Mouse (Mus musculus) bone marrow, adult 2 months (tissue): ENCODE data around the gene Slc27a5. TPM values are rescaled to one million over a fixed set of nuclear protein-coding genes. Genes with fewer than 3 reads are reported as not detected.
A peak's percentile ranks its signal among the peaks of the same experiment; 100 is the strongest.

Experiments used
- H3K27ac ChIP-seq: fragments of 200-500 bp; 2 replicates; pipeline ENCODE4 v1.5.1; 2012; ENCODE audit warnings: low read depth, mild to moderate bottlenecking, control low read depth, inconsistent platforms, low read length; ENCODE audit not compliant: control insufficient read depth, poor library complexity, insufficient read depth
- H3K4me1 ChIP-seq: fragments of 200-500 bp; 2 replicates; pipeline ENCODE4 v1.6.1; 2011; ENCODE audit warnings: low read length; ENCODE audit not compliant: control insufficient read depth, insufficient read depth
- H3K4me3 ChIP-seq: fragments of 200-500 bp; replicated peaks from 2 replicates; pipeline ENCODE3; 2011; ENCODE audit warnings: mild to moderate bottlenecking, low read depth, low read length, control low read depth; ENCODE audit not compliant: control insufficient read depth
- CTCF ChIP-seq: fragments of 200-500 bp; IDR thresholded peaks from 2 replicates; pipeline ENCODE4 v1.5.1; 2011; ENCODE audit warnings: low read length, control low read depth; ENCODE audit not compliant: control insufficient read depth, insufficient read depth
- POLR2A ChIP-seq: fragments of 200-500 bp; IDR thresholded peaks from 2 replicates; pipeline ENCODE4 v1.6.1; 2011; ENCODE audit warnings: low read depth, mild to moderate bottlenecking, control low read depth, low read length, borderline replicate concordance; ENCODE audit not compliant: control insufficient read depth
- WGBS: fragments of 180-500 bp; shearing (Covaris S2); methylation state at CpG from one replicate; pipeline ENCODE4 v1.1.7; 2018; 5-methylcytosine and 5-hydroxymethylcytosine counted together
- polyA plus RNA-seq: library from polyadenylated mRNA; stranded (reverse); fragments of >200 nt; gene quantifications from 2 replicates; pipeline ENCODE4 v1.2.4, GENCODE M21; 2011; ENCODE audit warnings: low replicate concordance; ENCODE audit not compliant: missing spikeins, insufficient read depth, insufficient read length

Gene Slc27a5
- polyA plus RNA-seq, 1 experiment = 2.2 TPM

DNA sequence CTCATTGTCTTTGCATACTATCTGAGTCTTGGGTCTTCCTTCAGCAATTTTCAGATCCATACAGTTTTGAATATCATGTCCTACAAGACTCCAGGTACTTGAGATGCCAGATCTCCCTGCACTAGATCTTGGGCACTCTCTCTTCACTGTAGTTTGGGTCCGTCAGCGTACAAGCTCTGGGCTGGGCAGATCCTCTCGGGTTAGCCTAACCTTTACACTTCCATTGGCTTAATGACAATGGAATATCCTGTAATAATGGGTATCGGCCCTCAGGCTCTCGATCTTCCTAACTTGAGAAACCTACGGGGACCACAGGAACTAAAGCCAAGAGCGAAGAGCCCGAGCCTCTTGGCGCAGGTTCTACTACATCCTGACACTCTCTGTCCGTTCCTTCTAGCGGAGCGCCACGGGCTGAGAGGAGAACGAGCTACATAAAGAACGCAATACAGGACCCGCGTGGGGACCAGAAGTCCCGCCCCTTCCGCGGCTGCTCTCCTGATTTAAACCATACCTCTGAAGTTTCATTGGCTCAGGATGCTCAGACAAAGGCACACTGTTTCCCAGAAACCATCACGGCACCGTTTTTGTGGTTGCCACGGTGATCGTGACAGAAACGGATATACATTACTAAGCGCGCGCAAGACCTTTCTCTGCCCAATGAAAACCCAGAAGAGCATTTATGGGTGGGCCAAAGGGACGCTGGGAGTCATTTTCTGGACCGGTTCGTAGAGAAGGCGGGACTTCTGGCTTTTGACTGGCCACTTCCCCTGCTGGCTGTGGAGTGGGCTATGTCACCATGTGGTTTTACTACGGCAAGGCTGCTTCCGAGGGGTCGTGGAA is 48.7 kb downstream of the Slc27a5 start:
- H3K4me3 ChIP-seq = peak overlapping the region; percentile 88
- peak overlapping the region; percentile 43 for H3K27ac ChIP-seq
- H3K4me1 ChIP-seq = peaks cover 2% of the 10 kb centered on the region; the same call in 1 of the 2 replicates
- 8% methylated on average over 35 of the region's 35 CpGs for WGBS
- TF ChIP-seq CTCF = no peak
- peak; percentile 64; the same call in 1 of the 2 replicates for TF ChIP-seq POLR2A

DNA sequence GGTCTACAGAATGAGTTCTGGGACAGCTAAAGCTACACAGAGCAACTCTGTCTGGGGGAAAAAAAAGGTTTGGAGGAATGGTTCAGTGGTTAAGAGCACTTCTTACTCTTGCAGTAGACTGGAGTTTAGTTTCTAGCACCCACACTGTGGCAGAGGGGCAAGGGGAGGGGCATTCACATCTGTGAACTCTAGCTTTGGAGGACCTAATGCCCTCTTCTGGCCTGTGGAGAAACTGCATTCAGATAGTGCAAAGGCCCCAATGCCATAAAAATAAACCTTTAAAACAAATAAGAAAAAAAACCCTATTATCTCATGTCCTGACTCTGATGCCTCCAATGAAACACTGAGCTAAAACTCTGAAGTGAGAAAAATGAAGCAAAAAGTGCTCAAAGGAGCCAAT is 54.5 kb downstream of the Slc27a5 start:
- no peaks in the 10 kb centered on the region for H3K4me1 ChIP-seq
- no peak overlapping the region for H3K4me3 ChIP-seq
- TF ChIP-seq CTCF = peak; percentile 40; the same call in 1 of the 2 replicates
- no peak for TF ChIP-seq POLR2A
- H3K27ac ChIP-seq = no peak overlapping the region

DNA sequence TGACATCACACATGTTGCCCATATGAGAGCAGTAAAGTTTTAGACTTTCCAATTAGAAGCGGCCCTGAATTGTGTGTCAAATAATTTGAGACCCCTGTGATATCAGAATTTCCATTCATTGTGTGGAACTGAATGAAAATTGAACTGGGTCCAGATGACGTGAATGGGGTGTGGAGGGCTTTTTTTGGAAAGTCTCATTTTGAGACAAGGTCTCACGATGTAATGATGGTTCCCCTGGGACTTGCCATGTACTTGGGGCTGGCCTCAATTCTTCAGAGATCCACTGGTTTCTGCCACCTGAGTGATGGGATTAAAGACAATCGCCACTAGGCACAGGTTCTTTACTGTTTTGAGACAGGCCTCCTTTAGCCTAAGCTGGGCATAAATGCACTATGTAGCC is 57.4 kb downstream of the Slc27a5 start:
- Histone ChIP-seq H3K4me3 (no peak overlapping the region), H3K27ac (no peak overlapping the region), H3K4me1 (no peaks in the 10 kb centered on the region)
- WGBS = 83% methylated on average over 4 of the region's 4 CpGs
- TF ChIP-seq CTCF (no peak), POLR2A (no peak)

Other genes with a start within 250 kb of the Slc27a5 start
- 0.27 and 1.2 TPM in 2 replicates for gene Zscan18, start 194.6 kb downstream of the Slc27a5 start, polyA plus RNA-seq
- 3.4 and 11.5 TPM in 2 replicates for gene Zfp329, start 179.3 kb downstream of the Slc27a5 start, polyA plus RNA-seq
- gene Zfp110, start 163.4 kb downstream of the Slc27a5 start, polyA plus RNA-seq = 14.6 and 24.9 TPM in 2 replicates
- gene Zfp128, start 117.0 kb downstream of the Slc27a5 start, polyA plus RNA-seq = 0.65 TPM in 1 of 2 replicates, not detected in the other
- gene Zscan22, start 100.4 kb downstream of the Slc27a5 start, polyA plus RNA-seq = 2.3 and 2.6 TPM in 2 replicates
- gene Rps5, start 75.9 kb downstream of the Slc27a5 start, polyA plus RNA-seq = 895 and 1,171 TPM in 2 replicates
- gene Rnf225, start 70.8 kb downstream of the Slc27a5 start, polyA plus RNA-seq = 0.47 and 0.74 TPM in 2 replicates
- 0.70 and 0.80 TPM in 2 replicates for gene Zfp324, start 32.4 kb downstream of the Slc27a5 start, polyA plus RNA-seq
- 2.3 and 4.4 TPM in 2 replicates for gene Zfp446, start 20.3 kb downstream of the Slc27a5 start, polyA plus RNA-seq
- 163 and 286 TPM in 2 replicates for gene Trim28, start 922 bp upstream of the Slc27a5 start, polyA plus RNA-seq
- 9.6 and 10.0 TPM in 2 replicates for gene Zbtb45, start 11.8 kb upstream of the Slc27a5 start, polyA plus RNA-seq
- 123 and 183 TPM in 2 replicates for gene Chmp2a, start 36.6 kb upstream of the Slc27a5 start, polyA plus RNA-seq
- 132 and 135 TPM in 2 replicates for gene Ube2m, start 40.1 kb upstream of the Slc27a5 start, polyA plus RNA-seq
- gene Mzf1, start 56.6 kb upstream of the Slc27a5 start, polyA plus RNA-seq = 0.83 and 4.1 TPM in 2 replicates
- 0.55 and 0.77 TPM in 2 replicates for gene Vmn1r85, start 97.0 kb upstream of the Slc27a5 start, polyA plus RNA-seq
- not detected in 2 replicates for gene Vmn1r86, start 121.7 kb upstream of the Slc27a5 start, polyA plus RNA-seq
- not detected in 2 replicates for gene Vmn1r87, start 142.0 kb upstream of the Slc27a5 start, polyA plus RNA-seq
- 0.31 and 1.7 TPM in 2 replicates for gene Vmn1r88, start 161.4 kb upstream of the Slc27a5 start, polyA plus RNA-seq
- gene Vmn1r89, start 214.8 kb upstream of the Slc27a5 start, polyA plus RNA-seq = not detected in 2 replicates